Mouse (Mus musculus) heart, embryonic 14.5 days (tissue): ENCODE results near the gene Atp6v0a1. TPM values are rescaled to one million over a fixed set of nuclear protein-coding genes. Genes with fewer than 3 reads are reported as not detected.

Experiments
- ATAC-seq: fragments of 200-750 bp; cut with Nextera tagmentation; 2 replicates; pipeline ENCODE4 v1.8.0; 2017; ENCODE audit warnings: low read depth, moderate TSS enrichment; ENCODE audit not compliant: insufficient number of reproducible peaks, insufficient read depth, low FRiP score
- H3K27ac ChIP-seq, 2 experiments: fragments of 200-500 bp in 1 of 2; fragments of 300-500 bp in 1 of 2; sonication (generic) in 1 of 2; replicated peaks in 1 of 2; 2 replicates each; pipeline ENCODE4 v1.5.1; 2012 to 2014; ENCODE audit warnings: low read depth in 2 of 2, low read length in 2 of 2, control low read depth in 1 of 2, mild to moderate bottlenecking in 1 of 2, mixed read lengths in 1 of 2; ENCODE audit not compliant: control insufficient read depth in 1 of 2, insufficient read depth in 1 of 2
- H3K27me3 ChIP-seq: fragments of 300-500 bp; sonication (generic); 2 replicates; pipeline ENCODE4 v1.6.1; 2014; ENCODE audit warnings: mild to moderate bottlenecking, low read length, control low read depth; ENCODE audit not compliant: control insufficient read depth, insufficient read depth
- H3K36me3 ChIP-seq: fragments of 300-500 bp; sonication (generic); 2 replicates; pipeline ENCODE4 v1.6.1; 2014; ENCODE audit warnings: mild to moderate bottlenecking, control low read depth, low read length, mixed read lengths; ENCODE audit not compliant: control insufficient read depth, insufficient read depth
- H3K4me1 ChIP-seq, 2 experiments: fragments of 200-500 bp in 1 of 2; fragments of 300-500 bp in 1 of 2; sonication (generic) in 1 of 2; 2 replicates each; pipeline ENCODE4 v1.6.1; 2012 to 2014; ENCODE audit warnings: low read length in 2 of 2, control low read depth in 1 of 2, mixed read lengths in 1 of 2; ENCODE audit not compliant: control insufficient read depth in 2 of 2, insufficient read depth in 2 of 2
- H3K4me2 ChIP-seq: fragments of 300-500 bp; sonication (generic); 2 replicates; pipeline ENCODE4 v1.6.1; 2014; ENCODE audit warnings: mild to moderate bottlenecking, low read length
- H3K4me3 ChIP-seq, 2 experiments: fragments of 200-500 bp in 1 of 2; fragments of 300-500 bp in 1 of 2; sonication (generic) in 1 of 2; 2 replicates each; pipeline ENCODE4 v1.5.1; 2012 to 2014; ENCODE audit warnings: low read length in 2 of 2, mild to moderate bottlenecking in 2 of 2, control low read depth in 1 of 2, low read depth in 1 of 2, moderate library complexity in 1 of 2; ENCODE audit not compliant: control insufficient read depth in 1 of 2, insufficient read depth in 1 of 2
- H3K9ac ChIP-seq: fragments of 300-500 bp; sonication (generic); 2 replicates; pipeline ENCODE4 v1.6.1; 2014; ENCODE audit warnings: mild to moderate bottlenecking, low read length
- H3K9me3 ChIP-seq: fragments of 300-500 bp; sonication (generic); 2 replicates; pipeline ENCODE4 v1.6.1; 2016; ENCODE audit warnings: low read length, control low read depth; ENCODE audit not compliant: control insufficient read depth
- WGBS: fragments of 180-500 bp; shearing (Covaris S2); extraction: QIAGEN DNeasy Blood & Tissue Kit; methylation state at CpG from one replicate; pipeline ENCODE4 v1.1.7; 2014; 5-methylcytosine and 5-hydroxymethylcytosine counted together
- polyA plus RNA-seq: library from polyadenylated mRNA; unstranded; fragments of >200 nt; fragmentation: Nextera tagmentation; extraction: Ambion mirVana; gene quantifications from 2 replicates; pipeline ENCODE4 v1.2.1, GENCODE M21; 2014

The Atp6v0a1 gene
- polyA plus RNA-seq, 1 experiment from 2014 or later = 57.2 TPM

- Histone ChIP-seq H3K9ac (no peak overlapping the region), H3K4me1 (peaks cover 19 to 34% of the 10 kb centered on the region in 2 experiments), H3K27me3 (no peaks in the 10 kb centered on the region), H3K4me3 (no peak overlapping the region), H3K27ac (peak overlapping the region; percentile 79 to 96; a peak in 3 of 4 replicates), H3K9me3 (no peaks in the 10 kb centered on the region), H3K4me2 (no peak overlapping the region), H3K36me3 (peaks cover 84% of the 10 kb centered on the region)
- ATAC-seq = no peak
- 86% methylated on average over 8 of the region's 8 CpGs for WGBS
These were observed 20.1 kb downstream of the Atp6v0a1 start for GRCm38 (mm10) chr11:101029320-101029719.

GRCm38 (mm10) chr11:101030136-101030807, 21.0 kb downstream of the Atp6v0a1 start:
- Histone ChIP-seq H3K27me3 (no peaks in the 10 kb centered on the region), H3K9me3 (no peaks in the 10 kb centered on the region), H3K36me3 (peaks cover 84% of the 10 kb centered on the region), H3K4me3 (no peak overlapping the region), H3K27ac (peak overlapping the region; percentile 96 to 98), H3K9ac (peak overlapping the region; percentile 16; the same call in 1 of the 2 replicates), H3K4me2 (peak overlapping the region; percentile 23; the same call in 1 of the 2 replicates), H3K4me1 (peaks cover 19 to 34% of the 10 kb centered on the region in 2 experiments)
- WGBS = 37% methylated on average over 10 of the region's 10 CpGs
- peak; percentile 84; the same call in 1 of the 2 replicates for ATAC-seq

- Histone ChIP-seq H3K27me3 (no peaks in the 10 kb centered on the region), H3K27ac (peak overlapping the region; percentile 96 to 98), H3K4me1 (peaks cover 19 to 34% of the 10 kb centered on the region in 2 experiments), H3K36me3 (peaks cover 84% of the 10 kb centered on the region), H3K4me2 (peak overlapping the region; percentile 23; the same call in 1 of the 2 replicates), H3K9me3 (no peaks in the 10 kb centered on the region), H3K9ac (no peak overlapping the region), H3K4me3 (no peak overlapping the region)
- ATAC-seq = no peak
- WGBS = 65% methylated on average over 4 of the region's 4 CpGs
These were observed 21.5 kb downstream of the Atp6v0a1 start for GRCm38 (mm10) chr11:101030808-101031156.

- H3K9ac ChIP-seq = no peak overlapping the region
- ATAC-seq = no peak
- no peak overlapping the region for H3K4me3 ChIP-seq
- H3K36me3 ChIP-seq = peaks cover 86% of the 10 kb centered on the region
- no peaks in the 10 kb centered on the region for H3K9me3 ChIP-seq
- 88% methylated on average over 1 of the region's 1 CpGs for WGBS
- H3K4me2 ChIP-seq = no peak overlapping the region
- peaks cover 19 to 34% of the 10 kb centered on the region in 2 experiments for H3K4me1 ChIP-seq
- peak overlapping the region in 1 of 2 experiments; percentile 96; a peak in 2 of 4 replicates for H3K27ac ChIP-seq
- no peaks in the 10 kb centered on the region for H3K27me3 ChIP-seq
These were observed 22.2 kb downstream of the Atp6v0a1 start for GRCm38 (mm10) chr11:101031470-101031869.

GRCm38 (mm10) chr11:101033856-101034500, 24.7 kb downstream of the Atp6v0a1 start:
- ATAC-seq = no peak
- Histone ChIP-seq H3K27ac (no peak overlapping the region), H3K4me1 (peaks cover 13 to 21% of the 10 kb centered on the region in 2 experiments), H3K9ac (no peak overlapping the region), H3K4me3 (no peak overlapping the region), H3K9me3 (no peaks in the 10 kb centered on the region), H3K27me3 (no peaks in the 10 kb centered on the region), H3K36me3 (peaks cover 97% of the 10 kb centered on the region), H3K4me2 (no peak overlapping the region)
- WGBS = 94% methylated on average over 17 of the region's 17 CpGs

GRCm38 (mm10) chr11:101034614-101035327, 25.5 kb downstream of the Atp6v0a1 start:
- no peak overlapping the region for H3K4me3 ChIP-seq
- no peak overlapping the region for H3K9ac ChIP-seq
- no peak overlapping the region for H3K27ac ChIP-seq
- H3K36me3 ChIP-seq = peaks cover 98% of the 10 kb centered on the region
- no peaks in the 10 kb centered on the region for H3K9me3 ChIP-seq
- H3K4me1 ChIP-seq = peaks cover 8 to 14% of the 10 kb centered on the region in 2 experiments
- 90% methylated on average over 8 of the region's 8 CpGs for WGBS
- no peak for ATAC-seq
- no peak overlapping the region for H3K4me2 ChIP-seq
- no peaks in the 10 kb centered on the region for H3K27me3 ChIP-seq

GRCm38 (mm10) chr11:101035328-101035695, 26.1 kb downstream of the Atp6v0a1 start:
- H3K27ac ChIP-seq = no peak overlapping the region
- 94% methylated on average over 4 of the region's 4 CpGs for WGBS
- no peaks in the 10 kb centered on the region for H3K27me3 ChIP-seq
- H3K4me1 ChIP-seq = peaks cover 3 to 9% of the 10 kb centered on the region in 2 experiments
- H3K4me3 ChIP-seq = no peak overlapping the region
- H3K9me3 ChIP-seq = no peaks in the 10 kb centered on the region
- H3K4me2 ChIP-seq = no peak overlapping the region
- peaks cover 99% of the 10 kb centered on the region for H3K36me3 ChIP-seq
- no peak for ATAC-seq
- H3K9ac ChIP-seq = no peak overlapping the region
